Mouse (Mus musculus): ENCODE measurements around the gene Exosc2. TPM values are rescaled to one million over a fixed set of nuclear protein-coding genes. Genes with fewer than 3 reads are reported as not detected.
A peak's percentile ranks its signal among the peaks of the same experiment; 100 is the strongest.
"Not testable (repeated sequence)": the region's sequence is repeated elsewhere in the genome, so short reads cannot be mapped to it uniquely, and the experiment has no call there.

Gene Exosc2
- polyA plus RNA-seq, 1 experiment from 2014 or later = 112 TPM

DNA sequence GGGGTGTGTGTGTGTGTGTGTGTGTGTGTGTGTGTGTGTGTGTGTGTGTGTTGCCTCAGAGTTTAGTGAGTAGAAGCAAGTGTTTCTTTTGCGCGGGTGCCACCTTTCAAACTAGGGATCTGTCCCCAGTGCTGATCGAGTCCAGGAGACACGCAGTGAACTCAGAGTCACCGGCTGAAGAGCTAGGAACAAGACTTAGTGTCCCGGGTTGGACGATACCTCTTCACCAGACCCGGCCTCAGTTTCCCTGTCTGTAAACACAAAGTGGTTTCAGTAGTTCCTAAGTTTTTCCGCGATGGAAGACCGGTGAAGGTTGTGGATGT lies 29.0 kb upstream of the Exosc2 start:
- H3K9me3 ChIP-seq = no peaks in the 10 kb centered on the region
- peak overlapping the region; percentile 46 for H3K4me3 ChIP-seq
- no peaks in the 10 kb centered on the region for H3K36me3 ChIP-seq (replicated peaks)
- WGBS = under 1% methylated on average over 11 of the region's 11 CpGs
- no peak overlapping the region for H3K27ac ChIP-seq (replicated peaks)
- H3K4me1 ChIP-seq = peaks cover 55% of the 10 kb centered on the region
- H3K27me3 ChIP-seq (replicated peaks; ENCODE audit: low read depth, poor library complexity, severe bottlenecking) = peaks cover 100% of the 10 kb centered on the region
- DNase-seq (ENCODE audit: low spot score) = no peak

GRCm38 (mm10) chr2:31641929-31642328 lies 28.6 kb upstream of the Exosc2 start:
- Histone ChIP-seq H3K4me3 (peak overlapping the region; percentile 46), H3K27ac (replicated peaks) (no peak overlapping the region), H3K27me3 (replicated peaks; ENCODE audit: low read depth, poor library complexity, severe bottlenecking) (peaks cover 100% of the 10 kb centered on the region), H3K36me3 (replicated peaks) (no peaks in the 10 kb centered on the region), H3K9me3 (no peaks in the 10 kb centered on the region), H3K4me1 (peaks cover 50% of the 10 kb centered on the region)
- WGBS = 2% methylated on average over 18 of the region's 18 CpGs
- DNase-seq (ENCODE audit: low spot score) = peak; percentile 22

DNA sequence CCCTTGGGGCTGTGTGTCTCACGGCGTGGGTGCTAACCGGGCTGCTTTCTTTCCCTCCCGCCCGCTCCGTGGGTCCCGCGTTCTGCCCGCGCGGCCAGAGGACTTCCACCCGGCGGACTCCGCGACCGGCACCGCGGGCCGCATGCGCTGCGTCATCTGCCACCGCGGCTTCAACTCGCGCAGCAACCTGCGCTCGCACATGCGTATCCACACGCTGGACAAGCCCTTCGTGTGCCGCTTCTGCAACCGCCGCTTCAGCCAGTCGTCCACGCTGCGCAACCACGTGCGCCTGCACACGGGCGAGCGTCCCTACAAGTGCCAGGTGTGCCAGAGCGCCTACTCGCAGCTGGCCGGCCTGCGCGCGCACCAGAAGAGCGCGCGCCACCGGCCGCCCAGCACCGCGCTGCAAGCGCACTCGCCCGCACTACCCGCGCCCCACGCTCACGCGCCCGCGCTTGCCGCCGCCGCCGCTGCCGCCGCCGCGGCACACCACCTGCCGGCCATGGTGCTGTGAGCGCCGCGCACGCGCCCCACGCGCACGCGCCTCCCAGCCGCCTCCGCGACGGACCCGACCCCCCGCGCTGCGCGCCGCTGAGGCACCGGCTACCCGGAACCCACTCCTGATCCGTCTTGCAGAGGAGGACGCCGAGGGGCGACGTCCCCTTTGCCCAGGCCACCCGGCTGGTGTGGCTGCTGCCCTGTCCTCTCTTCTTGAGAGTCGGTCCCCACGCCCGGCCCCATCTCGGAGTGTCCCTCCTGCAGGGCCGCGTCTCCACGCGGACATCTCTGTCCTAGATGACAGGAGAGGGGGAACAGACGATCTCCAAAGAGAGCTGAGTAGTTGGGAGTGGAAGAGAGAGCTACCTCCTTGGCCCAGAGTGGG lies 16.3 kb upstream of the Exosc2 start:
- Histone ChIP-seq H3K36me3 (replicated peaks) (no peaks in the 10 kb centered on the region), H3K9me3 (peaks cover 4% of the 10 kb centered on the region; the same call in 1 of the 2 replicates), H3K27me3 (replicated peaks; ENCODE audit: low read depth, poor library complexity, severe bottlenecking) (peaks cover 99% of the 10 kb centered on the region), H3K4me3 (peak overlapping the region; percentile 67), H3K4me1 (peaks cover 16% of the 10 kb centered on the region), H3K27ac (replicated peaks) (no peak overlapping the region; the same call in 1 of the 2 replicates)
- DNase-seq (ENCODE audit: low spot score) = peak; percentile 60
- under 1% methylated on average over 108 of the region's 109 CpGs for WGBS

GRCm38 (mm10) chr2:31654854-31655559 lies 15.5 kb upstream of the Exosc2 start:
- 5% methylated on average over 22 of the region's 22 CpGs for WGBS
- Histone ChIP-seq H3K4me3 (peak overlapping the region; percentile 67), H3K4me1 (peaks cover 16% of the 10 kb centered on the region), H3K27ac (replicated peaks) (no peak overlapping the region), H3K27me3 (replicated peaks; ENCODE audit: low read depth, poor library complexity, severe bottlenecking) (peaks cover 95% of the 10 kb centered on the region), H3K36me3 (replicated peaks) (no peaks in the 10 kb centered on the region), H3K9me3 (peaks cover 7% of the 10 kb centered on the region; the same call in 1 of the 2 replicates)
- peak; percentile 52 for DNase-seq (ENCODE audit: low spot score)

DNA sequence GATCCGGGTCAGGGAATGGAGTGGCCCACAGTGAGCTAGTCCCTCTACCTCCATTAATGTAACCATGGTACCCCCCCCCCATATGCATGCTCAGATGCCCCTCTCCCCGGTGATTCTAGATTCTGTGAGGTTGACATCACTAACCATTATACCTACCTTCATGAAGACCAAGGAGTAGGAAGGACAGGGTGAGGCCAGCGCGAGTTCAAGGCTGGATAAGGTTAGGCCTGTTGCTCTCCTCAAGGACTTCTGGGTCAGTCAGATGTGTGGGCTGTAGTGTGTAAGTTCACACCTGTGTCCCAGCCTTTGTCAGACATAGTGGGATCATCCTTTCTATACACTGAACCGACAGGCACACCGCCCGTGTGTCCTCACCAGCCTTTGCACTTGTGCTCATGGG lies 14.1 kb upstream of the Exosc2 start:
- peaks cover 7% of the 10 kb centered on the region; the same call in 1 of the 2 replicates for H3K9me3 ChIP-seq
- no peak for DNase-seq (ENCODE audit: low spot score)
- no peaks in the 10 kb centered on the region for H3K36me3 ChIP-seq (replicated peaks)
- 84% methylated on average over 7 of the region's 7 CpGs for WGBS
- H3K27ac ChIP-seq (replicated peaks) = no peak overlapping the region
- H3K4me3 ChIP-seq = no peak overlapping the region
- peaks cover 81% of the 10 kb centered on the region for H3K27me3 ChIP-seq (replicated peaks; ENCODE audit: low read depth, poor library complexity, severe bottlenecking)
- H3K4me1 ChIP-seq = peaks cover 16% of the 10 kb centered on the region

- Histone ChIP-seq H3K36me3 (replicated peaks) (no peaks in the 10 kb centered on the region), H3K4me3 (no peak overlapping the region), H3K27ac (replicated peaks) (no peak overlapping the region), H3K9me3 (peaks cover 7% of the 10 kb centered on the region; the same call in 1 of the 2 replicates), H3K4me1 (peaks cover 3% of the 10 kb centered on the region; the same call in 1 of the 2 replicates), H3K27me3 (replicated peaks; ENCODE audit: low read depth, poor library complexity, severe bottlenecking) (peaks cover 45% of the 10 kb centered on the region)
- WGBS = 64% methylated on average over 8 of the region's 8 CpGs
- no peak for DNase-seq (ENCODE audit: low spot score)
These were observed 7.3 kb upstream of the Exosc2 start for GRCm38 (mm10) chr2:31662939-31663803.

DNA sequence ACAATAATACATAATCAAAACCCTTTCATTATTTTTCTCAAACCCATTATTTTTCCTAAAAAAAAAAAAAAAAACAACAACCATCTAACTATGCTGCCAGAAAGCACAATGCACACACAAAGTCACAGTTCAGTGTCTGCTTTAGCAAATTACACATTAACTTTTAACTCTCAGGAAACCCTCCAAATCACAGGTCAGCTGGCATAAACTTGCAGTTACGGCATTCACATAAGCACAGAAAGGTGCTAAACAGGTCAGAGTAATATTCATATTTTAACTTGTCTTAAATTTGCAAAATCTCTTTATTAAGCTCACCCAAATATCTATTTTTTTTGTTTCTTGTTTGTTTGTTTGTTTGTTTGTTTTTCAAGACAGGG lies 6.7 kb upstream of the Exosc2 start:
- Histone ChIP-seq H3K4me3 (no peak overlapping the region), H3K27me3 (replicated peaks; ENCODE audit: low read depth, poor library complexity, severe bottlenecking) (peaks cover 39% of the 10 kb centered on the region), H3K4me1 (peaks cover 3% of the 10 kb centered on the region; the same call in 1 of the 2 replicates), H3K36me3 (replicated peaks) (no peaks in the 10 kb centered on the region), H3K27ac (replicated peaks) (no peak overlapping the region), H3K9me3 (peaks cover 7% of the 10 kb centered on the region; the same call in 1 of the 2 replicates)
- WGBS = 84% methylated on average over 1 of the region's 1 CpGs
- DNase-seq (ENCODE audit: low spot score) = no peak

- no peak overlapping the region for H3K27ac ChIP-seq (replicated peaks)
- peaks cover 22% of the 10 kb centered on the region; the same call in 1 of the 2 replicates for H3K27me3 ChIP-seq (replicated peaks; ENCODE audit: low read depth, poor library complexity, severe bottlenecking)
- 19% methylated on average over 4 of the region's 4 CpGs for WGBS
- H3K9me3 ChIP-seq = no peaks in the 10 kb centered on the region
- peaks cover 14% of the 10 kb centered on the region for H3K4me1 ChIP-seq
- peak; percentile 57 for DNase-seq (ENCODE audit: low spot score)
- H3K36me3 ChIP-seq (replicated peaks) = peaks cover 4% of the 10 kb centered on the region
- no peak overlapping the region for H3K4me3 ChIP-seq
These were observed 3.2 kb upstream of the Exosc2 start for GRCm38 (mm10) chr2:31667332-31667731.

- no peak overlapping the region for H3K27ac ChIP-seq (replicated peaks)
- H3K27me3 ChIP-seq (replicated peaks; ENCODE audit: low read depth, poor library complexity, severe bottlenecking) = no peaks in the 10 kb centered on the region
- H3K4me1 ChIP-seq = peaks cover 5% of the 10 kb centered on the region; the same call in 1 of the 2 replicates
- peaks cover 86% of the 10 kb centered on the region for H3K36me3 ChIP-seq (replicated peaks)
- H3K9me3 ChIP-seq = no peaks in the 10 kb centered on the region
- WGBS = 95% methylated on average over 6 of the region's 6 CpGs
- DNase-seq (ENCODE audit: low spot score) = no peak
- no peak overlapping the region for H3K4me3 ChIP-seq
These were observed 8.1 kb downstream of the Exosc2 start for GRCm38 (mm10) chr2:31678641-31679040.

DNA sequence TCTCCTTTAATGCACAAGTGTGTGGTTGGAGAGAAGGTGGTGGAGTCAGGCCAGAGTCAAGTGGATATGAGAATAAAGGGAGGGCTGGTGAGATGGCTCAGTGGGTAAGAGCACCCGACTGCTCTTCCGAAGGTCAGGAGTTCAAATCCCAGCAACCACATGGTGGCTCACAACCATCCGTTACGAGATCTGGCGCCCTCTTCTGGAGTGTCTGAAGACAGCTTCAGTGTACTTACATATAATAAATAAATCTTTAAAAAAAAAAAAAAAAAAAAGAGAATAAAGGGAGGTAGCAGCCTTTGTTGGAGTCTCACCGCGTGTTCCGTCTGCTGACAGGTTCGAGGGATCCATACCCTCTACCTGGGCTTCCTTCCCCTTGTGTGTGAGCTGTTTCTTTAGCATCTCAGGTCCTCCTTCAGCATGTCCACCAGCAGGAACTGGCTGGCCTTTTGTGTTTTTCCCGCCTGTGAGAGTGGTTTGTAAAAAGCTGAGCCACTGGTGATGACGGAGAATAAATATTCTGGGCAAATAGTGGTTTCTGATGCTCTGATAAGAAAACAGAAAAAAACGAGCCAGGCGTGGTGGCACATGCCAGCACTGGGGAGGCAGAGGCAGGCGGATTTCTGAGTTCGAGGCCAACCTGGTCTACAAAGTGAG lies 10.7 kb downstream of the Exosc2 start:
- WGBS = 87% methylated on average over 15 of the region's 15 CpGs
- H3K9me3 ChIP-seq; H3K4me1 ChIP-seq; H3K4me3 ChIP-seq; H3K27ac ChIP-seq (replicated peaks); H3K27me3 ChIP-seq (replicated peaks; ENCODE audit: low read depth, poor library complexity, severe bottlenecking); DNase-seq (ENCODE audit: low spot score): not testable (repeated sequence)
- H3K36me3 ChIP-seq (replicated peaks) = peaks cover 61% of the 10 kb centered on the region

- no peak overlapping the region for H3K4me3 ChIP-seq
- no peak overlapping the region for H3K27ac ChIP-seq (replicated peaks)
- peaks cover 55% of the 10 kb centered on the region for H3K36me3 ChIP-seq (replicated peaks)
- no peaks in the 10 kb centered on the region for H3K9me3 ChIP-seq
- no peaks in the 10 kb centered on the region for H3K27me3 ChIP-seq (replicated peaks; ENCODE audit: low read depth, poor library complexity, severe bottlenecking)
- 88% methylated on average over 6 of the region's 6 CpGs for WGBS
- no peak for DNase-seq (ENCODE audit: low spot score)
- H3K4me1 ChIP-seq = no peaks in the 10 kb centered on the region
These were observed 11.3 kb downstream of the Exosc2 start for GRCm38 (mm10) chr2:31681731-31682235.
